Mouse (Mus musculus): ENCODE data around the gene Mmp3.
"Not testable (repeated sequence)": the region's sequence is repeated elsewhere in the genome, so short reads cannot be mapped to it uniquely, and the experiment has no call there.

Gene Mmp3

DNA sequence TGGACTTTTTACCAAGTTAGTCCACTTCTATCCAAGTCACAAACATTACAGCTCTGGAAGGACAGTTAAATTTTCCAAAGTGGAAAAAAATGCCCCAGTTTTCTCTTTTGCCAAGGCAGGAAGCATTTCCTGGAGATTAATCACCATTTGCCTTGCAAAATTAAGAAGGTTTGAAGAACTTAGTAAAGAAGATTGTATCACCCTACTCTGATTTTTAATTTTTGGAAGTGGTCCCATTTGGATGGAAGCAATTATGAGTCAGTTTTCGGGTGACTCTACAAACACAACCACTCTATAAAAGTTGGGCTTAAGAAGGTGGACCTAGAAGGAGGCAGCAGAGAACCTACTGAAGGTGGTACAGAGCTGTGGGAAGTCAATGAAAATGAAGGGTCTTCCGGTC lies at the start of gene Mmp3:
Gene Mmp3 (plus strand): TSS at position 301 of the 400 bp plus-strand sequence.
- DNase-seq (ENCODE audit: low spot score in 2 of 2), result no peak

DNA sequence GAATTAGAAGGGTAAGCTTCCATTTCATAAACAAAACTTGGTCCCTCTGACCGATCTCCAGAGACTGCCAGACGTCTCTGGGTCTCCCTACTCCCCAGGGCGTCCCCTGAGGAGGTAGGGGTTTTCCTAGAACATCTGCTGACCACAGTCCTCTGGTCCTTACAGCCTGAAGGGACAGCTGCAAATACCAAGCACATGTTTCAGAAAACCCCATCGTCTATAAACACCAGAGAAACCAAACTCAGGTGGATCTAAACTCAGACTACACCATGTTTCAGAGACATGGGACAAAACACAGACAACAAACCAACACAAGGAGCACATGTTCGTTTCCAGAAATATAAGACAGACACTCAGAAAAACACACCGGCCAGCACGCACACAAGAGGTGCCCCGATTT lies 49.1 kb upstream of the Mmp3 start:
- not testable (repeated sequence) for DNase-seq (ENCODE audit: low spot score in 2 of 2)

DNA sequence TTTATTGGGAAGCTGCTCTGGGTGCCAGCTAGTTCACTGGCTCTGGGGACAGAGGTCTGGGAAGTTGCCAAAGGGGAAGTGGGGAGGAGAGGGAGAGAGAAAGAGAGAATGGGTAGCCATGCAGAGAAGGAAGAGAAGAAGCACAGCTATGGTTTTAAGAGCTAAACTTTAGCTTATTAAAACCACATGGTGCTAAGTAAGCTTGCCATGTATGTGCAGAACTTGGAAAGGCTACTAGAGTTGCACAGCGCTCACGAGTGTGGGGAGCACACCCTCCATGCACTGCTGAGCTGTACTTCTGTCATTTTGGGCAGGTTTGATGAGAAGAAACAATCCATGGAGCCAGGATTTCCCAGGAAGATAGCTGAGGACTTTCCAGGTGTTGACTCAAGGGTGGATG lies 7.7 kb downstream of the Mmp3 start:
- no peak for DNase-seq (ENCODE audit: low spot score in 2 of 2)

DNA sequence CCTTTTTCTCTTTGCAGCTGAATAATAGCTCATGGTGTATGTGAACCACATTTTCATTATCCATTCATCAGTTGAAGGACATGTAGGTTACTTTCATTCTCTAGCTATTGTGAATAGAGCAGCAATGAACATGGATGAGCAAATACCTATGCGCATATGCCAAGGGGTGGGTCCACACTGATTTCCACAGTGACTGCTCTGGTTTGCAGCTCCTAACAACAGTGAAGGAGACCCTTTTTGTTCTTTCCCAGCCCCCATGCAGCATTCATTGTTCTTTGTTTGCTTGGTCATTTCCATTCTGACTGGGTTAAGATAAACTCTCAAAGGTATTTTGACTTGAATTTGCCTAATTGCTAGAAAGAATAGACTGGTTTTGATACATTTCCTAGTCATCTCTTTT lies 24.6 kb downstream of the Mmp3 start:
- no peak for DNase-seq (ENCODE audit: low spot score in 2 of 2)

DNA sequence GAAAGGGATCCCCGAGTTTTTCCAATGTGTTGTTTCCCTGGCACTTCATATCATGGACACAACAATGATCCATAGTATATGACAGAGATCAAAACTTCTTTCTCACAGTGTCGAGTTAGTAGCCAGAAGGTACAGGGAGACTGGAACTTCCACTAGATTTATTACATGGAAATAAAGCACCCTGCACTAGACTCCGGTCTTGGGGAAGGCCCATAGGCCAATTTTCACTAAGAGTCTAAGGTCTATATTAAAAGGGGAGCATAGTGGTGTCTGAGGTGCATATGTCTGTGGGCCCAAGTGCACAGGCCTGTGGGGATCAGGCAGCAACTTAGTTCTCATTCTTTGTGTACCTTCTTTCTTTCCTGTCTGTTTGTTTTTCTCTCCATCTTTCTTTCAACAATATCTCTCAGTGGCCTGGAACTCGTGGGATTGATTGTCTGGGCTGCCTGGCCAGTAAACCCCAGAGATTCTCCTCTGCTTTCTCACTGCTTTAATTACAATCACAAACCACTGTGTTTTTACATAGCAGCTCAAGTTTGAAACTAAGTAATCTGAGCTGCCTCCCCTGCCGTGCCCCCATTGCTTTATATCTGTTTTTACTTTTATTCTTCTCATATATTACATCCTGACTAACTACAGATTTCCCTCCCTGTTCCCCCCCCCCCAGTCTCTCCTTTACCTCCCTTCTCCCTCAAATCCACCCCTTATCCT lies 38.2 kb downstream of the Mmp3 start:
- DNase-seq (ENCODE audit: low spot score in 2 of 2), result no peak

DNA sequence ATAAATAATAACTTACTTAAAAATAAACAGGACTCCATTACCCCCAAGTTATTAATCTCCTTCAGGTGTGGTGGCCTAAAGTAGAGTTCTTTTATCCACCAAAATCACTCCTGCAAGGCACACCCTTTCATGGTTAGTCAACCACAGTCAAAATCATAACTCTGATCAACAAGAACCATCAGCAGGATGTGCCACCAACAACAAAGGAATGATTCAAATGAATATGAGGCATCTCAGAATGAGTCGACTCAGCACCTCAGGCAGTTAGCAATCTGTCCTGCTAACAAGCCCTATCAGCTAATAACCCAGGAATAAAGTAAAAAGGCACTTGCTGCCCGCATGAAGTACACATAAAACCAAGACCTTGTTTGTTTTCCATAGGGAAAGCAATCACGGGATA lies 55.5 kb downstream of the Mmp3 start:
- DNase-seq (ENCODE audit: low spot score in 2 of 2), result no peak

DNA sequence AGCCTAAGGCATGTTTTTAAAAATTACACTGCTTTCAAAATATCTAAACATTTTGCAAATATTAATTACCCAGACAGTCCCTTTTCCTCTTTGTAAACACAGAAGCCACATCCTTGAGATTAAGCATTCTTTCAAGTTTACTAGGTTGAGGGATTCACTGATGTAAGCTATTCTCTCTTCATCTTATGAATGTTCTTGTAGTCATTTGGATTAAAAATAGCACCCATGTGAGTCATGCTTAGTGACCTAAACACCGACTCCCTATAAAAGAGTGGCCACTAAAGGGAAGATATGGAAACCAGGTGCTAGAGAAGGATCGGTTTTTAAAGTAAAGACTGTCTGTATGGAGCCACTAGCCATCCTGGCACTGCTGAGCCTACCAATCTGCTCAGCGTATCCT lies 56.4 kb downstream of the Mmp3 start, which contains the start of gene Mmp10:
Gene Mmp10 (plus strand): TSS at position 302 of the 400 bp plus-strand sequence.
- no peak for DNase-seq (ENCODE audit: low spot score in 2 of 2)
